Mouse (Mus musculus) midbrain, embryonic 16.5 days (tissue): Measurements from ENCODE around the gene Gm17364. TPM values are rescaled to one million over a fixed set of nuclear protein-coding genes. Genes with fewer than 3 reads are reported as not detected.

Source experiments
- ATAC-seq: fragments of 200-750 bp; cut with Nextera tagmentation; 2 replicates; pipeline ENCODE4 v1.8.0; 2017; ENCODE audit warnings: moderate TSS enrichment
- H3K27ac ChIP-seq: fragments of 300-500 bp; sonication (generic); 2 replicates; pipeline ENCODE4 v1.5.1; 2014; ENCODE audit warnings: mild to moderate bottlenecking, low read length, mixed read lengths
- H3K27me3 ChIP-seq: fragments of 300-500 bp; sonication (generic); 2 replicates; pipeline ENCODE4 v1.6.1; 2014; ENCODE audit warnings: low read depth, low read length, mixed read lengths; ENCODE audit not compliant: control insufficient read depth, insufficient read depth
- H3K36me3 ChIP-seq: fragments of 300-500 bp; sonication (generic); 2 replicates; pipeline ENCODE4 v1.6.1; 2014; ENCODE audit warnings: mild to moderate bottlenecking, low read length, moderate library complexity, mixed read lengths; ENCODE audit not compliant: control insufficient read depth, insufficient read depth
- H3K4me1 ChIP-seq: fragments of 300-500 bp; sonication (generic); 2 replicates; pipeline ENCODE4 v1.6.1; 2014; ENCODE audit warnings: mild to moderate bottlenecking, low read length, mixed read lengths; ENCODE audit not compliant: control insufficient read depth, insufficient read depth
- H3K4me2 ChIP-seq: fragments of 300-500 bp; sonication (generic); 2 replicates; pipeline ENCODE4 v1.6.1; 2014; ENCODE audit warnings: mild to moderate bottlenecking, low read length, mixed read lengths
- H3K4me3 ChIP-seq: fragments of 300-500 bp; sonication (generic); 2 replicates; pipeline ENCODE4 v1.5.1; 2014; ENCODE audit warnings: low read depth, mild to moderate bottlenecking, low read length, moderate library complexity, mixed read lengths
- H3K9ac ChIP-seq: fragments of 300-500 bp; sonication (generic); 2 replicates; pipeline ENCODE4 v1.6.1; 2014; ENCODE audit warnings: low read depth, low read length, mixed read lengths
- H3K9me3 ChIP-seq: fragments of 300-500 bp; sonication (generic); replicated peaks from 2 replicates; pipeline ENCODE4 v1.6.1; 2014; ENCODE audit warnings: mild to moderate bottlenecking, low read length, mixed read lengths; ENCODE audit not compliant: control insufficient read depth, poor library complexity, severe bottlenecking
- WGBS: fragments of 180-500 bp; shearing (Covaris S2); extraction: QIAGEN DNeasy Blood & Tissue Kit; methylation state at CpG from one replicate; pipeline ENCODE4 v1.1.7; 2014; 5-methylcytosine and 5-hydroxymethylcytosine counted together
- polyA plus RNA-seq: library from polyadenylated mRNA; unstranded; fragments of >200 nt; fragmentation: Nextera tagmentation; extraction: Ambion mirVana; gene quantifications from 2 replicates; pipeline ENCODE4 v1.2.1, GENCODE M21; 2015

The Gm17364 gene
- polyA plus RNA-seq, result not detected in 2 replicates

- no peak within 1 kb of the TSS for H3K9ac ChIP-seq
- H3K4me3 ChIP-seq, result no peak within 1 kb of the TSS
- no peak for ATAC-seq
- H3K4me1 ChIP-seq, result no peaks in the 10 kb centered on the region
- 96% methylated on average over 10 of the region's 10 CpGs for WGBS
- no peaks in the 10 kb centered on the region; the same call in 1 of the 2 replicates for H3K36me3 ChIP-seq
- no peaks in the 10 kb centered on the region for H3K27me3 ChIP-seq
- H3K27ac ChIP-seq, result no peak within 1 kb of the TSS
- H3K9me3 ChIP-seq, result 0 out of 2 replicates have a peak, but pooled peaks cover 2% of the 10 kb centered on the region
- H3K4me2 ChIP-seq, result no peak within 1 kb of the TSS
These were observed at the start of gene Gm17364 for GRCm38 (mm10) chr13:41273927-41274650. Gene Gm17364 (minus strand): TSS chr13:41273977.

- 86% methylated on average over 3 of the region's 3 CpGs for WGBS
- Histone ChIP-seq H3K4me2 (no peak overlapping the region), H3K27me3 (no peaks in the 10 kb centered on the region), H3K27ac (peak overlapping the region; percentile 68), H3K4me1 (peaks cover 3% of the 10 kb centered on the region; the same call in 1 of the 2 replicates), H3K4me3 (no peak overlapping the region), H3K9me3 (no peaks in the 10 kb centered on the region), H3K9ac (no peak overlapping the region), H3K36me3 (peaks cover 6% of the 10 kb centered on the region)
- ATAC-seq, result no peak
These were observed 47.7 kb upstream of the Gm17364 start for GRCm38 (mm10) chr13:41321433-41321832.

DNA sequence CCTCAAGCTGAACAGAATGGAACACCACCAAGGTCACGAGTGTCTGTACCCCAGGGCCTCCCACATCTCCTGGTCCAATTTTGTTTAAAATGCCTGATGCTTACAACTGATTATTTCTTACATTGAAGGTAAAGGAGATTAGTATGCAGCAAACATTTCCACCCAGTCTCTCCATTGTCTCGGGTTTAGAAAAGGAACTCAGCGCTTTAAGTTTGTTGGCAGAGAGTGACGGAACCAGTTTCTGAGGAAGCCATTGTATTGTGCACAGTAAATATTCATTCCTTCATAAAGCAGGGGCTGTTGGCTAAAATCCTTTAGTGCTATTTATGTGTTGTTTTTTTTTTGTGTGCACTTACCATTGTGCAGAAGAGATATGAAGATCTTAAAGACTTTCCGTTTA lies 47.0 kb upstream of the Gm17364 start:
- Histone ChIP-seq H3K27me3 (no peaks in the 10 kb centered on the region), H3K4me2 (no peak overlapping the region), H3K9ac (no peak overlapping the region), H3K9me3 (no peaks in the 10 kb centered on the region), H3K36me3 (peaks cover 12% of the 10 kb centered on the region), H3K27ac (peak overlapping the region; percentile 68), H3K4me3 (no peak overlapping the region), H3K4me1 (peaks cover 3% of the 10 kb centered on the region; the same call in 1 of the 2 replicates)
- 31% methylated on average over 5 of the region's 5 CpGs for whole genome bisulfite sequencing
- no peak for ATAC-seq

DNA sequence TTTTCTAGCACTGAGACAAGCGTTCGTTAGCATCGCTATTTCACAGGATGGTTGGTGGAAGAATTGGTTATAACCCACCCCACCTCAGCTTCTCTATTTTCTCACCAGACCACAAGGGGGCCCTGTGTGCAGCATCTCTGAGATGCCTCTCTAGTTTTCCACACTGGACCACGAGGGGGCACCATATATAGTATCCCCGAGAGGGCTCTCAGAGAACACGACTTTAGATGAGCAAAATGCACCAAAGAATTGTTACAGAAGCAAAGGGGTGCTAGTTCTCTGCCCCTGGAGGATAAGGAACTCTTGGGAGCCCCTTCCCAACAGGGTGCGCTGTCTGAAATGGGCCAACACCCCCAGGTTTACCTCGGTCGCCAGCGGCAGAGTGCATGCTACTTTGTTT lies 28.9 kb upstream of the Gm17364 start:
- Histone ChIP-seq H3K4me1 (no peaks in the 10 kb centered on the region), H3K4me3 (no peak overlapping the region), H3K9me3 (no peaks in the 10 kb centered on the region), H3K27me3 (no peaks in the 10 kb centered on the region), H3K4me2 (no peak overlapping the region), H3K36me3 (no peaks in the 10 kb centered on the region), H3K9ac (no peak overlapping the region), H3K27ac (no peak overlapping the region)
- ATAC-seq, result no peak
- WGBS, result 64% methylated on average over 10 of the region's 10 CpGs

DNA sequence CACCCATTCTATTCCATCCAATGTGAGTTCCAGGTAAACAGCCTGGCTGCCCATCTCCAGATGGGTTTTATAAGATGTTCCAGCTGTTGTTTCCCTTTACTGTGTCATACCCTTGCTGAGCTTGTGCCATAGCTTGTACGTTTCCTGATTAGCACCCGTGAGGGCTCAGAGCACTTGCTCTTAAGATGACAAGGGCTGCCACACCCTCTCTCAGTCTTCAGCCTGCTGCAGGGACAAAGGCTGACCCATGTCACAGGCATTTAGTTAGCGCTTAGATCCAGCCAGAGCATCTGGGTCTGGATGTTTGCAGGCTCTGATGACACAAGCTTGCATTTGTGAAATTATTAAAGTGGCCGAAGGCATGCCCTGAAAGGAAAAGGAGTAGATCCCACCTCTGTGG lies 26.3 kb upstream of the Gm17364 start:
- no peaks in the 10 kb centered on the region for H3K9me3 ChIP-seq
- H3K27ac ChIP-seq, result no peak overlapping the region
- H3K4me1 ChIP-seq, result no peaks in the 10 kb centered on the region
- no peak for ATAC-seq
- 66% methylated on average over 4 of the region's 4 CpGs for WGBS
- no peak overlapping the region for H3K9ac ChIP-seq
- H3K4me2 ChIP-seq, result no peak overlapping the region
- H3K4me3 ChIP-seq, result no peak overlapping the region
- H3K27me3 ChIP-seq, result no peaks in the 10 kb centered on the region
- H3K36me3 ChIP-seq, result no peaks in the 10 kb centered on the region

DNA sequence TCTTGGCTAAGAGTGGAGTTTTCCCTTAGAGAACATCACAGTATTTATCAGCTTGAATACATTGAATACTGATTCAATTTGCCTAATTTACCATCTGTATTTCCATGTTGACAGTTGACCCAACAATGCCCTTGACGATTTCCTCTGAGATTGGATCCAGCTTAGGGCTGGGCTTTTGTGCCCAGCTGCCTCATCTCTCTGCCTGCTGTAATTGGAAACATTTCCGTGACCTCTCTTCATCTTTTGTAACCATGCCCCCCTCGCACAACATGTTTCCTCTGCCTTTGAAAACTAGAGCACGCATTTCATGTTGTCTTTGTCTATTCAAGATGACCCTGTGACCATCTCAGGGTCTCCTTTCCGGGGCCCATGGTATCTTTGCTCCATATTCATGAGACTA lies 25.2 kb upstream of the Gm17364 start:
- Histone ChIP-seq H3K9me3 (no peaks in the 10 kb centered on the region), H3K27me3 (no peaks in the 10 kb centered on the region)
- ATAC-seq, result no peak

GRCm38 (mm10) chr13:41298533-41298932 lies 24.8 kb upstream of the Gm17364 start:
- H3K27me3 ChIP-seq, result no peaks in the 10 kb centered on the region
- H3K4me3 ChIP-seq, result no peak overlapping the region
- no peak overlapping the region for H3K9ac ChIP-seq
- no peak overlapping the region for H3K27ac ChIP-seq
- no peak for ATAC-seq
- H3K4me1 ChIP-seq, result no peaks in the 10 kb centered on the region
- no peak overlapping the region for H3K4me2 ChIP-seq
- 38% methylated on average over 2 of the region's 2 CpGs for WGBS
- no peaks in the 10 kb centered on the region for H3K9me3 ChIP-seq
- H3K36me3 ChIP-seq, result no peaks in the 10 kb centered on the region

More for the DNA sequence above, 25.2 kb upstream of the Gm17364 start:
- H3K9ac ChIP-seq, result no peak overlapping the region
- H3K27ac ChIP-seq, result no peak overlapping the region
- 22% methylated on average over 5 of the region's 5 CpGs for WGBS
- H3K36me3 ChIP-seq, result no peaks in the 10 kb centered on the region
- no peak overlapping the region for H3K4me3 ChIP-seq
- H3K4me1 ChIP-seq, result no peaks in the 10 kb centered on the region
- H3K4me2 ChIP-seq, result no peak overlapping the region

DNA sequence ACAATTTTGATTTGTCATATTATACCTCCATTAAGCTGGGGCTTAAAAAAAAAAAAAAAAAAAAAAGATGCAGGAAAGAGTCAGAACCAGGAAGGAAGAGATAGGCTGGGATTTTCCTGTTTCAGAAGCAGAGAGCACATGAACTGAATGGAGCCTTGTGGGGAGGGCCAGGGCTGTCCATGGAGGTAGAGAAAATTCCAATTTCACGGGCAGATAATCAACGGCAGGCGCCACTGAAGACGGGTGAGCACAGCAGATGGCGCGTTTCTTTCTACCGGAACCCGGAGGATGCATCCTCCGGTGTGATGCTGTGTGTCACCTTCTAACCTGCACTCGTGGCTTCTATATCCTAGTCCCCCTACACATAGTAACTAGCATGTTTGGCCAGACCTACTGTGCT lies 22.6 kb upstream of the Gm17364 start:
- no peaks in the 10 kb centered on the region for H3K36me3 ChIP-seq
- no peak overlapping the region for H3K4me3 ChIP-seq
- no peaks in the 10 kb centered on the region for H3K4me1 ChIP-seq
- 55% methylated on average over 10 of the region's 10 CpGs for whole genome bisulfite sequencing
- no peak overlapping the region for H3K27ac ChIP-seq
- H3K27me3 ChIP-seq, result no peaks in the 10 kb centered on the region
- H3K9ac ChIP-seq, result no peak overlapping the region
- 0 out of 2 replicates have a peak, but pooled peaks cover 2% of the 10 kb centered on the region for H3K9me3 ChIP-seq
- ATAC-seq, result no peak
- H3K4me2 ChIP-seq, result peak overlapping the region; percentile 8; the same call in 1 of the 2 replicates

DNA sequence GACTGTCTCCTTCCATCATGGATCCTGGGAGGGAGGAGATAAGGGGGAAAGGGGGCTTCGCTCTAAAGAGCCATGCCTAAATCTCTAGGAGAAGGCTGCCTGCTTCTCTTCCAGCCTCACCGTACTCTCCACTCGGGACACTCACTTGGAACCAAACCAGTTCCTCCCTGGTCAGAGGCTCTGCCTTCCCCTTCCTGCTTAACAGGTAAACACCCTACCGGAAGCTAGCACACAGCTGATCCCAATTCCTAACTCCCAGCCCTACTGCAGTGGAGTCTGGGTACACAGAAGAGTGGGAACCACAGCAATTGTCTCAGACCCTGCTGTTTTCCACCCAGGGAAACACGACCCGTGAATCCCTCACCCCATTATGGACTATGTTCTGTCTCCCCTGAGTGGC lies 22.1 kb upstream of the Gm17364 start:
- Histone ChIP-seq H3K36me3 (no peaks in the 10 kb centered on the region), H3K9me3 (0 out of 2 replicates have a peak, but pooled peaks cover 4% of the 10 kb centered on the region), H3K27ac (no peak overlapping the region), H3K4me2 (no peak overlapping the region), H3K4me1 (no peaks in the 10 kb centered on the region), H3K4me3 (no peak overlapping the region), H3K9ac (no peak overlapping the region), H3K27me3 (no peaks in the 10 kb centered on the region)
- ATAC-seq, result no peak
- WGBS, result 73% methylated on average over 6 of the region's 6 CpGs
